8 mouse cellular contexts compared by ENCODE assay signal in genomic region chr11:119133437-119134221, GRCm38 (mm10). TPM values are rescaled to one million over a fixed set of nuclear protein-coding genes. Genes with fewer than 3 reads are reported as not detected.
A peak's percentile ranks its signal among the peaks of the same experiment; 100 is the strongest.
DNase-seq lines count a peak whose midpoint lies in the region; ATAC-seq lines count a peak whose summit lies in the region.
"Had no signal": no experiment of that assay in that cellular context is flagged by ENCODE, and none has a peak within 500 bp of the region (broad histone marks: within the 10 kb centered on the region; RNA-seq: fewer than 3 reads in every experiment).

No protein-coding gene starts in this region.

- no peak overlapping the region for H3K4me3 ChIP-seq in intestine, embryonic 14.5 days (ENCODE audit: low read depth, low read length)
- no peak overlapping the region for H3K4me3 ChIP-seq in limb, embryonic 13.5 days
- H3K4me3 ChIP-seq: liver, embryonic 13.5 days had no signal

- H3K27ac ChIP-seq in intestine, embryonic 14.5 days (ENCODE audit: low read depth) = peak overlapping the region; percentile 81
- no peak overlapping the region for H3K27ac ChIP-seq in limb, embryonic 13.5 days
- H3K27ac ChIP-seq: liver, embryonic 13.5 days had no signal

- 0 out of 2 replicates have a peak, but pooled peaks cover 4% of the 10 kb centered on the region for H3K9me3 ChIP-seq in intestine, embryonic 14.5 days (ENCODE audit: control insufficient read depth, low read length)
- H3K9me3 ChIP-seq in limb, embryonic 13.5 days = peaks cover 5% of the 10 kb centered on the region; the same call in 1 of the 2 replicates
- H3K9me3 ChIP-seq: liver, embryonic 13.5 days had no signal

- no peaks in the 10 kb centered on the region for H3K36me3 ChIP-seq in intestine, embryonic 14.5 days (ENCODE audit: control insufficient read depth, insufficient read depth, low read length)
- no peaks in the 10 kb centered on the region for H3K36me3 ChIP-seq in limb, embryonic 13.5 days
- H3K36me3 ChIP-seq: liver, embryonic 13.5 days had no signal

- H3K4me2 ChIP-seq in intestine, embryonic 14.5 days (ENCODE audit: low read length) = no peak overlapping the region
- H3K4me2 ChIP-seq in limb, embryonic 13.5 days (replicated peaks) = no peak overlapping the region

- WGBS in intestine, embryonic 14.5 days = 67% methylated on average over 5 of the region's 5 CpGs
- WGBS in limb, embryonic 13.5 days = 73% methylated on average over 5 of the region's 5 CpGs

- H3K27me3 ChIP-seq in intestine, embryonic 14.5 days (replicated peaks; ENCODE audit: control insufficient read depth, insufficient read depth, low read length) = no peaks in the 10 kb centered on the region
- H3K27me3 ChIP-seq in limb, embryonic 13.5 days = peaks cover 16% of the 10 kb centered on the region

- peak; percentile 49 to 54 for DNase-seq in CD8-positive naive resting alpha-beta T cell, adult 2 months (ENCODE audit: low read depth in 2 of 2, low spot score in 2 of 2)
- peak; percentile 57 to 75 for DNase-seq in gastrocnemius, adult 8-10 months (ENCODE audit: low spot score in 2 of 2)
- no peak for DNase-seq in intestine, embryonic 14.5 days (ENCODE audit: low spot score)
- peak; percentile 28 to 39 for DNase-seq in right cerebral cortex, postnatal 36 days (ENCODE audit: low spot score in 2 of 2)
- DNase-seq in c-Kit-positive CD71-positive TER-119-positive erythroid progenitor cells, embryonic 14.5 days (ENCODE audit: low spot score) = no peak
- DNase-seq: liver, embryonic 13.5 days had no signal

- peak; percentile 84 for ATAC-seq in activated CD4-positive, CD25-positive, alpha-beta regulatory T cell, adult 4 months
- ATAC-seq in intestine, embryonic 14.5 days (replicated peaks; ENCODE audit: low FRiP score, low TSS enrichment, low read depth) = no peak
- ATAC-seq in limb, embryonic 13.5 days (ENCODE audit: low FRiP score, low read depth) = no peak

- H3K9ac ChIP-seq in intestine, embryonic 14.5 days (ENCODE audit: low read length) = no peak overlapping the region
- peak overlapping the region; percentile 40; the same call in 1 of the 2 replicates for H3K9ac ChIP-seq in limb, embryonic 13.5 days
- H3K9ac ChIP-seq: liver, embryonic 13.5 days had no signal

- peaks cover 26% of the 10 kb centered on the region for H3K4me1 ChIP-seq in intestine, embryonic 14.5 days (replicated peaks; ENCODE audit: control insufficient read depth, insufficient read depth, low read length)
- peaks cover 36% of the 10 kb centered on the region for H3K4me1 ChIP-seq in limb, embryonic 13.5 days

RNA-seq across cellular contexts. Expression of gene Cbx4, which starts 47.6 kb away (rescaled TPM):
- 1 to 10 TPM; 2.0 to 2.4 TPM for polyA plus RNA-seq in activated CD4-positive, CD25-positive, alpha-beta regulatory T cell, adult 4 months (2017; shearing (Covaris generic))
- 1 to 10 TPM; 2.1 to 3.0 (median 2.2) TPM for total RNA-seq in gastrocnemius, adult 8-10 months (2022)
- 9.9 and 10.5 TPM in 2 replicates for polyA plus RNA-seq in intestine, embryonic 14.5 days (2014; fragmentation: Nextera tagmentation; extraction: Ambion mirVana)
- polyA plus RNA-seq in limb, embryonic 13.5 days (2015; fragmentation: Nextera tagmentation; extraction: Ambion mirVana) = 10.7 and 11.3 TPM in 2 replicates

Comparison
In these comparisons a context has a peak if more than half of its experiments do, and no peak if none do; other contexts are left out.
1. DNase-seq: peak in CD8-positive naive resting alpha-beta T cell, adult 2 months (2 of 2), gastrocnemius, adult 8-10 months (2 of 2) and right cerebral cortex, postnatal 36 days (2 of 2); none in intestine, embryonic 14.5 days (single experiment) and c-Kit-positive CD71-positive TER-119-positive erythroid progenitor cells, embryonic 14.5 days (single experiment).